Mouse (Mus musculus) cerebellum, adult 2 months (tissue): ENCODE data around the gene Gk.

Experiments
- CTCF ChIP-seq: fragments of 200-500 bp; IDR thresholded peaks from 2 replicates; pipeline ENCODE4 v1.5.1; 2011; ENCODE audit warnings: low read depth, mild to moderate bottlenecking, control low read depth, low read length, moderate library complexity, borderline replicate concordance; ENCODE audit not compliant: insufficient read depth
- POLR2A ChIP-seq: fragments of 200-500 bp; IDR thresholded peaks from 2 replicates; pipeline ENCODE4 v1.6.1; 2011; ENCODE audit warnings: low read length, control low read depth, borderline replicate concordance; ENCODE audit not compliant: insufficient read depth

GRCm38 (mm10) chrX:85771303-85771702, 5.3 kb downstream of the Gk start:
- no peak for TF ChIP-seq CTCF
- TF ChIP-seq POLR2A, result no peak
